Mouse (Mus musculus) heart, postnatal 25 days (tissue): Measurements from ENCODE around the gene Aarsd1. TPM values are rescaled to one million over a fixed set of nuclear protein-coding genes. Genes with fewer than 3 reads are reported as not detected.
"Not testable (repeated sequence)": the region's sequence is repeated elsewhere in the genome, so short reads cannot be mapped to it uniquely, and the experiment has no call there.

ENCODE experiments used
- DNase-seq: peaks from one replicate; pipeline ENCODE4 v3.0.0; 2022; ENCODE audit warnings: low spot score
- intact Hi-C: fragments of 180-260 bp; cut with DNase I; formaldehyde crosslinking; loops from one replicate; pipeline ENCODE4 v1.15.1; 2025
- total RNA-seq, 2 experiments: library from RNA; stranded (reverse); gene quantifications; 2 replicates each; pipeline ENCODE4 v1.2.3; 2021

The Aarsd1 gene
- total RNA-seq, 2 experiments from 2014 or later: 20.7 to 22.8 TPM

GRCm38 (mm10) chr11:101448899-101449298, 31.5 kb upstream of the Aarsd1 start:
- no peak for DNase-seq
- intact Hi-C loops: loop anchor here (2.0 kb wide), 1 partner anchor 14 kb away; no protein-coding TSS in a partner anchor

DNA sequence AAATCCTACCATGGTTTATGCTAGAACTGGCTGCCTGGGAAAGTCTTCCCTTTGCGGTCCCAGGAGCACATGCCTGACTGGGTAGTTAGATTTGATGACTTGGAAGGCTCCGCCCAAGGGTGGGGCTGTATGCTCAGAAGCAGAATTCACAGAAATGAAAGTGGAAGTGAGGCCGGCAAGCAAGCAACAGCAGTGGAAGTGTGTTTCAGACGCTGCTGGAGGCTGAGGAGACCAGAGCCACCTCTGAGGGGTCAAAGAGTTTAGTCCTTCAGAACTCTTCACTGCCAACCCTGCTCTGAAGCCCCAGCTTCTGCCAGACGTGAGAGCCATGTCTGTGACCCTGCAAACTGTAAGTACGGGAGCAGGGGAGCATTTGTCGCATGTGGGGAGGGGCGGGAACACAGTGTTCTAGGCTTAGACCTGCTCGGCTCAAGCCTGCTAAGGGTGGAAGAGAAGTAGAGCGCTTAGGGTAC, 30.9 kb upstream of the Aarsd1 start, which contains the start of gene Ifi35:
TSS of gene Ifi35 (plus strand) at position 134 of the 473 bp plus-strand sequence.
- intact Hi-C loops: loop anchor here (2.0 kb wide), 1 partner anchor 14 kb away; no protein-coding TSS in a partner anchor
- DNase-seq: peak; percentile 74

DNA sequence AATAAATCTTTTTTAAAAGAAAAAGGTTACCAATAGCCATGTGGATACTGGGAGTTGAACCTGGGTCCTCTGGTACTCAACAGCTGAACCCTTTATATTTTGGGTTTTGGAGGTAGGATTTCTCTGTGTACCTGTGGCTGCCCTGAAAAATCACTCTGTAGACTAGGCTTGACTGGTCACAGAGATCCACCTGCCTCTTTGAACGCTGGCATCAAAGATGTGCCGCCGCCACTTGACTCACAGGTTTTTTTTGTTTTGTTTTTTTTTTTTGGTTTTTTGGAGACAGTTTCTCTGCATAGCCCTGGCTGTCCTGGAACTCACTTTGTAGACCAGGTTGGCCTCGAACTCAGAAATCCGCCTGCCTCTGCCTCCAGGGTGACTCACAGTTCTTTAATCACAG, 30.4 kb upstream of the Aarsd1 start:
- intact Hi-C loops: loop anchor here (2.0 kb wide), 1 partner anchor 15 kb away; no protein-coding TSS in a partner anchor
- DNase-seq: no peak

DNA sequence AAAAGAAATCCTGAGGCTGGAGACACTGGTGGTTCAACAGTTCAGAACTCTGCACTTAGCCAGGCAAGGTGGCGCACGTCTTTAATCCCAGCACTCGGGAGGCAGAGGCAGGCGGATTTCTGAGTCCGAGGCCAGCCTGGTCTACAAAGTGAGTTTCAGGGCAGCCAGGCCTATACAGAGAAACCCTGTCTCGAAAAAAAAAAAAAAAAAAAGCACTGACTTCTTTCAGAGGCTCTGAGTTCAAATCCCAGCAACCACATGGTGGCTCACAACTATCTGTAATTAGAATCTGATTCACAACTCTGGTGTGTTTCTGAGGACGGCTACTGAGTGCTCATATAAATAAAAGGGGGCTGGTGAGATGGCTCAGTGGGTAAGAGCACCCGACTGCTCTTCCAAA, 29.4 kb upstream of the Aarsd1 start:
- intact Hi-C loops, DNase-seq: not testable (repeated sequence)

- DNase-seq: no peak
- intact Hi-C loops: no loop called here
These were observed 28.9 kb upstream of the Aarsd1 start for GRCm38 (mm10) chr11:101446319-101446718.

DNA sequence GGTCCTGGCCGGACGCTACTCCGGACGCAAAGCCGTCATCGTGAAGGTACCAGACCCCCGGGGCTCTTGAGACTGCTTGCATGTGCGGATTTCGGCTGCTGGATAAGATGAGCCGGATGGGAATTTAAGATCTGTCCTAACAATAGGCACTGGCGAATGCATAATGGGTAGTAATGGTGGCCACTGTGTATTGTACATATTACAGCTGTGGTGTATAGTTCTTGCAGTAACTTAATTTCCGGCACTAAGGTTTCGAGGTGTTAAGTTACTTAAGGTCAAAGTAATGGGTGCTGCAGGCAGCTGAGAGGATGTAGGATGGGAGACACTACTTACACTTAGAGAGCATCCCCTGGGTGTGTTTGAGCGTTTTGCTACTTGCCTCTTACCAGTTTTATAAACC, 25.3 kb upstream of the Aarsd1 start:
- intact Hi-C loops: no loop called here
- no peak for DNase-seq

GRCm38 (mm10) chr11:101442127-101442693, 24.8 kb upstream of the Aarsd1 start, which contains the start of gene Rpl27:
Gene Rpl27, plus strand, starts transcription at chr11:101442298.
- peak; percentile 97 for DNase-seq
- intact Hi-C loops: no loop called here

DNA sequence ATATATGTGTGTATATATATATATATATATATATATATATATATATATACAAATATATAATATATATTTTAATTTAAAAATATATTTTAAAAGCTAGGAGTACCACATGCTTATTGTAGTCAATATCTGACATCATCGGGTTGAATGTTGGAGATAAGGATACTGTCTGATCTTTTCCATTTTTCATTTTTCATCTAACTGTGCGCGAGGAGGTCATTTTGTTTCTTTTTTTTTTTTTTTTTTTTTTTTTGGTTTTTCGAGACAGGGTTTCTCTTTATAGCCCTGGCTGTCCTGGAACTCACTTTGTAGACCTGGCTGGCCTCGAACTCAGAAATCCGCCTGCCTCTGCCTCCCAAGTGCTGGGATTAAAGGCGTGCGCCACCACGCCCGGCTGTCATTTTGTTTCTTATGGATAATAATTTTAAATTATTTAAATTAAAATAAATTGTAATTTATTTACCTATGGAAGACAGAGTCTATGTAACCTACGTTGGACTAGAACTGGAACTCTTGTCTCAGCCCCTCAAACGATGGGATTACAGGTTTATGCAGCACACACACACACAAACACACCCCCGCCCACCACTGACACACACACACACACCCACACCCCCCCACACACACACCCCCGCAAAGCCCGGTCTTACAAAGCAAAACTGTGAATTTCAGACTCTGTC, 24.2 kb upstream of the Aarsd1 start:
- DNase-seq, intact Hi-C loops: not testable (repeated sequence)

GRCm38 (mm10) chr11:101438006-101438405, 20.6 kb upstream of the Aarsd1 start:
- DNase-seq, intact Hi-C loops: not testable (repeated sequence)

DNA sequence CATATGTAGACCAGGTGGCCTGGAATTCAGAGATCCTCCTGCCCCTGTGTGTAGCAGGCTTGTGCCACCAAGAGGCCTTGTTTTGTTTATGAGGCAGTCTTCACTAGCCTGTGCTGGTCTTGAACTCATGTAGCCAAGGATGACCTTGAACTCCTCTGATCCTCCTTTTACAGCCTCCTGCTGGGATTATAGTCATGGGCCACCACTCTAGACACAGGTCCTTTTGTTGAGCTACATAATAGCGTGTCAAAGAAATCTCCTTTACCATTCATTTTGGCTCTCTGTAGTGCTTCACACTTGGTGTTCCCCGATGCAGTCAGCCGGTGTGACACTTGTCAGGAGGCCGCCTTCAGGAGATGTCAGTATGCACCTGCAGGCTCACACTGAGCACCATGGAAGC, 19.5 kb upstream of the Aarsd1 start:
- intact Hi-C loops: no loop called here
- DNase-seq: no peak

GRCm38 (mm10) chr11:101435831-101436230, 18.4 kb upstream of the Aarsd1 start:
- intact Hi-C loops: no loop called here

DNA sequence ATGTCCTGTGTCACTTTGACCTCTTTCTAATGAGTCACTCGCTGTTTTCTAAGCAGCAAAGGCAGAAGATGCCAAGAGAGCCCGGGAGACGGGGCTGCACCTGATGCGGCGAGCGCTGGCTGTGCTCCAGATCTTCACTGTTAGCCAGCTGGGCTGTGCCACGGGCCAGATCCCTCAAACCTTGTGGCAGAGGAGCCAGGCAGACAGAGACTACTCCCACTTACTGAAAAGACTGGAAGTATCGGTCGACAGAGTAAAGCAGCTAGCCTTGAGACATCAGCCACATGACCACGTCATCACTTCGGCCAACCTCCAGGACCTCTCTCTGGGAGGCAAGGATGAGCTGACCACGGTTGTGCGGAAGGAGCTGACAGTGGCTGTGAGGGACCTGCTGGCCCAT, 16.0 kb upstream of the Aarsd1 start:
- intact Hi-C loops: no loop called here
- DNase-seq: no peak

More at GRCm38 (mm10) chr11:101435831-101436230, 18.4 kb upstream of the Aarsd1 start:
- DNase-seq: no peak

DNA sequence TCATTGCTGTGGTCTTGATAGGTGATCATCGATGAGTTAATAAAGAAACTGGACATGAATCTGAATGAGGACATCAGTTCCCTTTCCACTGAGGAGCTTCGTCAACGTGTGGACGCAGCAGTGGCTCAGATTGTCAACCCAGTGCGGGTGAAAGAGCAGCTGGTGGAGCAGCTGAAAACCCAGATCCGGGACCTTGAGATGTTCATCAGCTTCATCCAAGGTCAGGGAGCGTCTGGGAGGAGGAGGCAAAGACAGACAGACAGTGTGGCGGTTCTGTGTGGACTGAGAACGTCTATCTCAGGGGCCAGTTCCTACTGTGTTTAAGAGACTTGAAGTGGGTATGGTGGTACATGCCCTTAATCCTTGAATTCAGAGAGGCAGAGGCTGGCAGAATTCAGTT, 13.9 kb upstream of the Aarsd1 start:
- no peak for DNase-seq
- intact Hi-C loops: no loop called here

GRCm38 (mm10) chr11:101426165-101426564, 8.8 kb upstream of the Aarsd1 start:
- DNase-seq: no peak
- intact Hi-C loops: no loop called here

- intact Hi-C loops: no loop called here
- DNase-seq: peak; percentile 94
These were observed 7.8 kb upstream of the Aarsd1 start, which contains the start of the genes Rundc1 and Ptges3l for GRCm38 (mm10) chr11:101424925-101425813. Gene Rundc1, plus strand, starts transcription at chr11:101425085. Gene Ptges3l, minus strand, starts transcription at chr11:101425333.

GRCm38 (mm10) chr11:101424105-101424851, 6.9 kb upstream of the Aarsd1 start, which contains the start of gene Gm27029:
Gene Gm27029, minus strand, starts transcription at chr11:101424796.
- no peak for DNase-seq
- intact Hi-C loops: no loop called here

DNA sequence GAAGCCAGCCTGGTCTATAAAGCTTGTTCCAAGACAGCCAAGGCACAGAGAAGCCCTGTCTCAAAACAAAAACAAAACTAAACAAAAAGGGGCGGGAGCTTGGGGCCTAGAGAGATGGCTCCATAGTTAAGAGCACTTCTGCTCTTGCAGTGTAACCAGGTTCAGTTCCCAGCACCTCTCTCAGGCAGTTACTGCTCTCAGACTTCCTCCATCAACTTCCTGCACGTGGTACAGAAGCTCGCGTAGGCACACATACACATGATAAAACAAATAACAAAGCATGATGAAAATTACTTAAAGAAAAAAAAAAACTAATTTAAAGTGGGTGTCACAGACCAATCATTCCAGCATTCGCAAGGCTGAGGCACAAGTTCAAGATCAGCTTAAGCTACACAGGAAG, 2.7 kb upstream of the Aarsd1 start:
- DNase-seq: no peak
- intact Hi-C loops: no loop called here

GRCm38 (mm10) chr11:101419610-101420009, 2.2 kb upstream of the Aarsd1 start:
- intact Hi-C loops: no loop called here
- DNase-seq: no peak

- DNase-seq: no peak
- intact Hi-C loops: no loop called here
These were observed 1.6 kb upstream of the Aarsd1 start for GRCm38 (mm10) chr11:101418991-101419390.
